Mouse (Mus musculus) spleen, postnatal 10 days (tissue): Measurements from ENCODE around the gene Rims1.

Experiments used
- DNase-seq, 2 experiments: peaks; one replicate each; pipeline ENCODE4 v3.0.0; 2021 to 2022; ENCODE audit warnings: low spot score in 2 of 2

Gene Rims1

DNA sequence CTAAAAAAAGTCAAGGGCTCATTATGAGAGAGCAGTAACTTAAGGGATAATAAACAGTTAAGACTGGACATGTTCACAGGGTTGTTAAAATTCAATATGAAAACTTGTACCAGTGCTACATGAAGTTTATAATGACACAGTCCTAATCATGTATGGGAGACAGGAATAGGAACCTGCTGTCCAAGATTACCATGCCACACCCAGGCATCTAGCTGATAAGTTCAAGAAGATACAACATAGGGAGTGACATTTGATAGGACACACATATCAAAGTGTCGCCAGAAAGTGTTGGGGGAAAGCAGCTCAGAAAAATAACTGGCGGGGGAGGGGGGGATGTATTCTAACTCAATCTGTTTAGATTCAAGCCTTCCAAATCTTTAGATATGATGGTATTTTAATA is 449.6 kb downstream of the Rims1 start:
- no peak for DNase-seq

DNA sequence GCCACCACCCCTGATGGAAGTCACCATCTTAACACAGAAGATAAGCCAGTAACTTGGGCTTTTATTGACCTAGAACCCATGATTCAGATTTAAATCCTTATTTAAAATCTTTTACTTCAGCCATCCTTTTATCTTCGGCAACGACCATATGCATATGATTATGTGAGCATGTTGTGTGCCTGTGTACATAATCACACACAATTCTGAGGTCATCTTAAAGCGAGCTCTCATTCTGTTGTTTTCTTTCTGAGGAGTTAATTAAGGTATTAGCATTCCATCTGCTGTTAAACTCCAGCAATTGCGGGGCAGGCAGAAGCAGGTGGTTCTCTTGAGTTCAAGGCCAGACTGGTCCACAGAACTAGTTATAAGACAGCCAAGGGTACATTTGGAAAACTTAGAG is 452.1 kb downstream of the Rims1 start:
- DNase-seq: no peak

DNA sequence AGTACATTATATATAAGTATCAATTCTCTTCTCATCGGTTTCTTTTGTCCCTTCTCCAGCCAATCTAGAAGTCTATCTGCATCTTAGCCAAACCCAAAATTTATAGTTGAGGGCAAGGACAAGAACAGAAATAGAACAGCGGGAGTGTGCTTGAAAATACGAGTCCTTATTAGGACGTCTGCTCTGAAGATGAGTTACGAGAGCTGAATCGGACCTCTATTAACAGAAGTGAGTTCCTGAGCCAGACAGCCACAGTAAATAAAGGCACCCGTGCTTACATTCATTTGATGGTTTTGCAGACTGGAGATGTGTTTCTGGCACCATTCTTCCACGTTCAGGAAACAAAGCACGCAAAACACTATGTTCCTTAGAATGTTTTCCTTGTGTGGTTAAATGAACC is 466.9 kb downstream of the Rims1 start:
- no peak for DNase-seq

DNA sequence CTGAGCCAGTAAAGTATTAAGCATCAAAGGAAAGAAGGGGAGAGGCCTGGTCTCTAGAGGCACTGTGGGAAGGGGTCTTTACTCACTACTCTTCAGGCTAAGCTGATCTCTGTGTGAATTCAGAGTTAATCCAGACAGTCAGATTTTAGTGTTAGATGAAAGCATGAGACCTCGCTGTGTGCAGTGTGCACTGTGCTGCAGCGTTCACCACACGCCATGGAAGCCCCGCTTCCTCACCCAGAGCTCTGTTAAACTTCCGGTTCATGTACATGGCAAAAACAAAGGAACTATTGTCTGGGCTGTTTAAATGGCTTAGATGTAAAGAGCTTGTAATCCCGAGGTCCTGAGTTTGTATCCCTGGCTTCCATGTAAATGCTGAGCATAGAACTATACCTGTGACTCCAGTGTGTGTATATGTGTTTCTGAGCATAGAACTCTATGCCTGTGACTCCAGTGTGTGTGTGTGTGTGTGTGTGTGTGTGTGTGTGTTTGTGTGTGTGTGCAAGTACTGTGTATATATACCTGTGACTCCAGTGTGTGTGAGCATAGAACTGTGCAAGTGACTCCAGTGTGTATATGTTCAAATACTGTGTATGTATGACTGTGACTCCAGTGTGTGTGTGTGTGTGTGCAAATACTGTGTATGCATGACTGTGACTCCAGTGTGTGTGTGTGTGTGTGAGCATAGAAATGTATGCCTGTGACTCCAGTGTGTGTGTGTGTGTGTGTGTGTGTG is 484.7 kb downstream of the Rims1 start:
- DNase-seq: no peak

DNA sequence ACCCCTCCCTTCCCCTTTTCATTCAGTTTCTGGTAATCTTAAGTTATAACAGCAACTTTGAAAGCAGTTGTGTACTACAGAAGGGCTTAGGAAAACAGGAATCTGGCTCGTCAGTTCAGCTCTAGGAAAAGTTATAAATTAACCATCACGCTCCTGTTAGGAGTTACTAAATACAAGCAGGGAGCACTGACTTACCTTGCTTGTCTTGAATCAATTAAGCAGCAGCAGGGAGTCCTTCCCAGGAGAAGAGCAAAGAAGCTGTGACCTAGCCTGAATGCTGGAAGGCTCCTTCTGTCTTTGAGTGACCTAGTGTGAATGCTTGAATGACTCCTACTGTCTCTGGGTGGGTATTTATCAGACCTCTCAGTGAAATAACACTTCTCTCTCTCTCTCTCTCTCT is 490.3 kb downstream of the Rims1 start:
- DNase-seq: no peak

DNA sequence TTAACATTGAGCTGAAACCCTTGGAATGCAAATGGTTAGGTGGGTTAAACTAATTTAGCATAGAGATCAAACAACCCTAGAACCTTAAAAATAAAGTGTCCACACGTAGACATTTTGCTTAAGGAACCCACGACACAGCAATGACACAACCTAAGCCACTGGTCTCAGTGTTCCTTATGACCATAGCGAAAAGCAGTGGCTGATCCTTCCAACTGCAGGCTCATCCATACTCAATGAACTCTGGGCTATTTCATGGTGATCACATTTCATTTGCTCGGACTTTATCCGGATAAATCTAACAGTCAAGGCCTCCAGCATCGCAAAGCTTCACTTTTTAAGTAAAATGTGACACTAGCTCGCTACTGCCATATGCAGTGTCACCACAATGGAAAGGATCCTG is 494.3 kb downstream of the Rims1 start:
- no peak for DNase-seq

DNA sequence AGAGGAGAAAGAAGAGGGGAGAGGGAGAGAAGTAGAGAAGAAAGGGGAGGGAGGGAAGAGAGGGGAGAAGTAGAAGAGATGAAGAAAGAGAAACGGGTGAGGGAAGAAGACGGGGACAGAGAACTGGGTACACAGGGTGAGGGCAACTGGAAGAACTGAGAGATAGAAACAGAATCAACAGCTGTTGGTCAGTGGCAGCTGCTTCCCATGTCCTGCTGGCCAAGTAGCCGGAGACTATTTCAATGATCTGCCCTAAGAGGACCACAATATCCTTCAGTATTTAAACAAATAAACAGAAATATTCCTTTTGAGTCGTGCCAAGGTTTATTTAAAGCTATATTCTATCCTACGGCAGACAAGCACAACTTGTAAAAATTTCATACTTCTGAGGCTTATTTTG is 499.3 kb downstream of the Rims1 start:
- DNase-seq: no peak

DNA sequence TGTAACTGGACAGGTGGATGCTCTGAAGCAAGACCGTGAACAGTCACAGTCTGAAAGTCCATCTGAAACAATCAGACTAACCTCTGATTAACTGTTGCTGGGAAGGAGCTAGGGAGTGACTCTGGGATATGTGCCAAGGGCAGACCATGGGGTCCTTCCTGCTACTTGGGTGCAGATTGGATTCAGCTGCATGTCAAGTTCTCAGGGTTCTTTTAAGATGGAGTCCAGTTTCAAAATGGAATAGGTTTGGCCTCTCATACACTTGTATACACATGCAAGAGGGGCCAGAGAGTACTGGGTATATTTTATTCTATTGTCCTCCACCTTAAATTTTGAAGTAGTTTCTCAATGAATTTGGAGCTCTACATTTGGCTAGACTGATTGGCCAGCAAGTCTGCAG is 499.9 kb downstream of the Rims1 start:
- no peak for DNase-seq

DNA sequence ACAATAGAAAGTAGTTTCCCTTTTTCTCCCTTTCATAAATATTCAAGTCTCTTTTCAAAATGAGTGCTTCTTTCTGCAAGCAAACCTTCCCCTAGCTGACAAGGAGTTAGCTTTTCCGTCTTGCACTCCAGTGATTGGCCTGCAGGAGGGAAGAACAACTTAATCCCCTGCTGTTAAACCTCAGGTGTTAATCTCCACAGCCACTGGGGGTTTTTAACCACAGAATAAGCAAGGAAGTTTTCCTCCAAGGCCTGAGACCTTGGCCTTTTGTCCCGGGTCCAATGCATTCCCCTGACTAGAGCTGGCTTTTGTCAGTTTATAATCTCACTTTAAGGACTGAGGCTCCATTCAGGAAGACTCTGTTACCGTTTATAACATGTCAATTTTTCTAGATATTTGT is 511.8 kb downstream of the Rims1 start:
- DNase-seq: no peak

DNA sequence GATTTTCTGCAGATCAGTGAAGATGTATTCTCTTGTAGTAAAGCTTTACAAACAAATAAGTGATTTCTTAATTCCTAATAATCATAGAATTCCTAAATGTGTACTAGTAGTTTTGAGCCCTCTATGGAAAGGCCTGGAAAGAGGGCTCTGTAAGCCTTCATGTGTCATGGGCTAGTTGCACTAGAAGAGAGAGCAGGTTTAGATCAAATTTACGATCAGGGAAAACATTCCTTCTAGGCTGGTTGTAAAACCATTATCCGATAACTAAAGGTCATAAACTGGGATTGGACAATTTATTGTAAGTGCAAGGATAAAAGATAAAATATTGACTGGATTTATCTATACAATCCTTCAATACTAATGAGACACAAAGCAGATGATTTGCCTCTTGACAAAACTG is 512.5 kb downstream of the Rims1 start:
- no peak for DNase-seq

DNA sequence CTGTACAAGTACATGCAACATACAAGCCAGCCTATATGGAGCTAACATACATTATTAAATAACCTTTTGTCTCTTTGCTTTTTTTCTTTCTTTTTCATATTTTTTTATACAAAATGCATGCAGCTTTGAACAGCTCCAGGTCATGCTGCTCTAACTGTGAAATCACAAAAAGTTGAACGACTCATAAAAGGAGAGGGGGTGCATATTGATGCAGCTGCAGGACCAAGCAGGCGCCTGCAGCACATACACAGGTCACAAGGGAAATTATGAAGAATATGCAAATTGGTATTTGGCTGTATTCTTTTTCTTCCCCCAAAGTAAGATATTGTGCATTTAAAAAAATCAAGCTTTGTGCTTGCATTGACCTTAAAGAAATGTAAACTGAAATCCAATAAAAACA is 519.0 kb downstream of the Rims1 start:
- no peak for DNase-seq

DNA sequence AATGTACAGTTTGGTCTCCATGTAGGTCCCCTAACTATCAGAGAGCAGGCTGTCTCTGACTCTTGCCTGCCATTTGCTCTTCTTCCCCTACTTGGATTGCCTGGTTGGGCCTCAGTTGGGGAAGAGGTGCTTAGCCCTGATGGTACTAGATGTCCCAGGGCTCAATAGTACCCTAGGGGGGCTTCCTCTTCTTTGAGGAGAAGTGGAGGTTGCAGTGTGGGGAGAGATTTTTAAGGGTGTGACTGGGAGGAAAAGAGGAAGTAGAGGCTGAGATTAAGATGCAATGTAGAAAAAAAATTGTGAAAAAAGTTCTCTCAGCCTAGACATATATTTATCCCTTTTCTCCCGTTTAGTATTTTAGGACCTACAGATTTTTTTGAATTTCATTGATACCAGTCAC is 525.8 kb downstream of the Rims1 start:
- no peak for DNase-seq

DNA sequence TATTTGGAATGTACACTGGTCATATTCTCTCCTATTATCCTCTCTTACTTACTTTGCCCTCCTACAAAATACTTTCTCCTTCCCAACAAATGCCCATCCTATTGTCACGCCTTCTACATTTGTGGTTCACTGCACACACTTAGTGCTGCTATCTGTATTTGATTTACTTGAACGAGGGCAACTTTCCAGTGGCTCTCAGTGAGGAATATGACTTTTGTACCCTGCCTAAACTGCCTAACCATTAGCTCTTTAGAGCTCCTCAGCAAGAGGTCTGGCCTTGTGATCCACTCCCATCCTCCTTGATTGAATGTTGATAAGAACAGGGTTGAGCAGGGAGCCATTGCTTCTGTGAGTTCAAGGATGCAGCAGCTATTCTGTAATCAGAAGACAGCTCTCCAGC is 531.7 kb downstream of the Rims1 start:
- no peak for DNase-seq

DNA sequence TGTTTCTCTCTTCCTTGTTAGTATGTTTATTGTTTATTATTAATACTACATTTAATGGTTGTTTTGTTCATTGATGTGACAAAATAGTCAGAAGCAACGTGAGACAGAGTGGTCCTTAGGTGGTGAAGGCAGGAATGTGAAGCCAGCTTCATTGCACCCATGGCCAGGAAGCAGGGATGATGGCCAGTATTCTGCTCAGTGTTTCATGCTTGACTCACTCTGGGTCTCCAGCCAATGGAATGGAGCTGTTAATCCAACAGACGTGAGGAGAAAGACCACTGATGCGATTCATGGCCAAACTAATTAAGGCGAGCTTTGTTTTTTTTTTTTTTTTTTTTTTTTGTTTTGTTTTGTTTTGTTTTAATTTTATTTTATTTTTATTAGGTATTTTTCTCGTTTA is 535.7 kb downstream of the Rims1 start:
- no peak for DNase-seq

DNA sequence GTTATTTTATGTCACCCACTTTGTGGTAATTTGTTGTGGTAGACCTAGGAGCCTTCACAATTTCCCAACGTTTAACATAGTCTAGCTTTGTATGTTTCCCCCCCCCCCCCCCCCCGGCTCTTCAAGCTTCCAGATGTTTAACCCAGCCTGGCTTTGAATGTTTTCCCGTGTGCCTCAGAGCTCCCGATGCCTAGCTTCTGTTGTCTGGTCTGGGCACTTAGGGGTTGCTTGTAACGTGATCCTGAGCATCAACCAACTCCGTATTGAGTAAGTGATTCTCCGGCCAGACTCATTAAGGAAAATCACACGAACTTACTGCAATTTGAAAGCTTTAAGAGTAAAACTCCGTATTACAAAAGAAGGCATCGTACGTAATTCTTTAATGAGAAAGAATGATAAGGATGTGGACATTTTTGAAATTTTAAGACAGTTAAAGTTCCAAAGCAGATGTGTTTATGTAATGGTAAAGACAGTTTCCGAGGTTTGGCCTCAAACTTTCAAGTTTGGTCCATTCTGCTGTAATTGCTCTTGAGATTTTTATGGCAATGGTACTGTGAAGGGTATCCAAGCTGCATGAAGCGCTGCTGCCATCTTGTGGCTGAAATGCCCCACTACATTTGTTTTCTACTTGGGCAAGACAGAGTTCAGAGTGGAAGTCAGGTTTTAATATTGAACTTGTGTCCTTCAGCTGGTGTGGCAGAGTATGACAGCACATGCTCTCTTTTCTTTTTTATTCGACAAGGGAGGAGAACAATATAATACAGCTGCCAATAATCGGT is 537.0 kb downstream of the Rims1 start:
- DNase-seq: peak; percentile 15 to 65

DNA sequence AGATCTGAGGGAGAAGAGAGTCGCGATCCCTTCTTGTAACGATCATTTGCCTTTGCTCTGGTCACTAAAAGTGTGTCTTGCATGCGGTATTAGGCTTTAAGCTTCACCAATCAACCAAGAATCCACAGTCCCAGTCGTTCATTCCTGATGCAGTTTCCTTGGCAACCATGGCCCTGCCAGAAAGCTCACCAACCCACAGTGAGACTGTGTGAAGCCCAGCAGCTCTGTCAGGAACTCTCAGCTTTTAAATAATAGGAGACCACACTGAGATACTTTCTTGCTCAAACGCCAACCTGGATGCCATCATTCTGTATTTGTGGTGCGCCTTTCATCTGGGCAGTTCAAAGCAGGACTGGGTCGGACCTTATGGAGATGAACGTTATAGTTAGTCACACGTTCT is 539.3 kb downstream of the Rims1 start:
- DNase-seq: no peak

DNA sequence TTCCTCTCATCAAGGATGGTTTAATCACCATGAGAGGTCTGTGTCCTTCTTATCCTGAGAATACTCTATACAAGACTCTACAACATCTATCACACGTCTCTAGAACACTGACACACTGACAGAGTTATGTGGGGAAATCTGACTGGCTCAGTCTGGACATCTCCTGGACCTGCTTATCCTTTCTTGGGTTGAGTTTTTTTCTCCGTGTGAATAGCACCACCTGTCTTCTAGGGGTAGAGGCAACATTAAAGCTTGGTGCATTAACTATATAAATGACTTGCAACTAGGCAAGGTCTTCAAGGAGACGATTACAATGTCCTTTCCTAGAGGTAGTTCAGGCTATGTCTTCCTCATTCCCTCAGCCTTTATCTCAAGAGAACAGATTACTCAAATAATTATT is 540.3 kb downstream of the Rims1 start:
- no peak for DNase-seq

DNA sequence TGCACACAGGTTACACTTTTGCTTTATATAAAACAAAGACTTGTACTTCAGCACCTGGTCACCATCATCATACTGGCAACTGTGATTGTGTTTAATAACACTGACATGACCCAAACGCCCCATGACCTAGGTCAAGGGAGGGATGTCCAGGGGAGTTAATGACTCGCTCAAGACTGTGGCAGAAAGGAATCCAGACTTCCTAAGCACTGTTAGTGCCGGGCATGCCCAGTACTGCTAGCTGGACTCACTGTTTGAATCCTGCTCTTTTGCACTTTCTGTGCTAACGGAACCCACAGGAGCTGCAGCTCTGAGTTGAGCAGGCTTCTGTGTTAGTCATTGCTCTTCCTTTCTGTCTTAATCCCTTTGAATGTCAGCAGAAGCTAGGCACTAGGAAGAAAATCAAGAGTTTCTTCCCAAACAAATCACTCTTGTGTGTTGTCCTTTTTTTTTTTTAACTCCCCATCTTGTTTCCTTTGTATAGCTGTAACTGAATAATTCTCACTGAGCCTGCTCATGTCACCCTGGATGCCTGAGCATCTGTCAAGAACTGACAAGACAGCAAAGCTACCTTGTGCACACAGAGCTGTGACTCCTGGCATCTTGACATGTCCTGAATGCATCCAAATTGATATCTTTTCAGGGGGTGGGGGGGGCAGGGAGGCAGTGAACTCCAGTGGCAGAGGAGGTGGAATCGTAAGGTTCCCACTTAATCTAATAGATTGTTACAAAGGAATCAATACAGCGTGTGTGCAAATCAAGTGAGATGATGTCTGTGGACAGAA is 543.4 kb downstream of the Rims1 start:
- DNase-seq: no peak

DNA sequence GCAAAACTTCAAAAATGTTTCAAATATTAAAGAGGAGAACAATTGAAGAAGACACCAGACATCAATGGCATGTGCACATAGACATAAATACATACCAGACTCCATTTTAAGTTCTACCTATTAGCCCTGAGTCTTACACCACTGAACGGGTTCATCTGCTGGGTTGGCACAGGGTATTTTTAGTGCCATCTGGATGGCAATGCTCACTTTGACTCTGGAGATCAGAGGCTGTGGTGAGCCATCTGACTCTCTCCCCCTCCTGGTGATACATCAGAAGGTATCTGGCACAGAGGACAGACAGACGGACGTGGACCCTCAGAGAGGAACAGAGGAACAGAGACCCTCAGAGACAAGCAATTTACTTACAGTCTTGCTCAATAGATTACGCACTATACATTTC is 544.1 kb downstream of the Rims1 start:
- no peak for DNase-seq

DNA sequence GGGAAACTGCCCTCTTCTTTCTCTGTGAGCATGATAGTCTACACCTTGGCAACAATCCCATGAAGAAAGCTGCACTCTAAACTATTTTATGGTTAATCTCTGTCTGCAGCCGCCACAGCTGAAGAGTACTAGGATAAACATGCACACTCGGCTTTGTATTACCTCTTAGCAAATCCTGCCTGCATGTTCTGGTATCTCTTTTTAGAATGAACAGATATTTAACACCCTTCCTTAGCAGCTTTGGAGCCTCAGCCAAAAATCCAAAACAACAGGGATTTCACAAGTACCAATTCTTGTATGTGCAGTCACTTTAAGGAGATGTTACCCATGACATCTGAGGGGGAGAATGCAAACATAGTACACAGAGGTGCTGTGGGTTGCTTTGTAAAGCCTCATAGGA is 545.5 kb downstream of the Rims1 start:
- DNase-seq: no peak

DNA sequence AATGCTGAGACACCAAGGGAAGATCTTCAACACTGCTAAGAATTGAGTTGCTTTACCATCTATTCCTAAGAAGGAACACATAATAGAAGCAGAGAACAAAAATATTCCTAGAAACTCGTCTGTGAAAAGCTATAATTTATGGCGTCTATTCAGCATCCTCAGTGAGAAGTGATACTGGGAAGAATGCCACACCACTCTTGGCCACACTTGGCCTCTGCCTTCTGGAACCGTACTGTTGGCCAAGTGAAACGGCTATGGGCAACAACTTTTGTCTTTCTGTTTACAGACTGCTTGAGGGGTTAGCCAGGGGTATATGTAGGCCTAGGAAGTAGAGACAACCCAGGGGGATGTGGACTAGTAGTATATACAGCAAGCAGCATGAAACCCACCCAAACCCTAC is 547.4 kb downstream of the Rims1 start:
- no peak for DNase-seq

DNA sequence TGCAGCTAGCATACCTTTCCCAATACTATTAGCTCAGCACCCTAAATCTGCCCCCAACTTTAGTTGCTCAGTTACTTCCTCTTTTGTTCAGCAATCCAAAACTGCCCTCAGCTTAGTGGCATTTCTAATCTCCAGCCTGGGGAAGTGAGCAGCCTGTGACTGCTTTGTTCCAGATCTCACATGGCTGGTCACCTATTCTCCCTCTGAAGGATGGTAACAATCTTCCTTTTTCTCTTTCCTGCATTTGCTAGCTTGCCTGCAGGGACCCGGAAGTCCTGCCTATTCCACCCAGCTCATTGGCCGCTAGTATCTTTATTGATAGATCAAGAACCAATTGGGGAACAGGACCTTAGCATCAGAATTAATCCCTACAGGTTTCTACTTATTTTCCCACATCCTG is 551.5 kb downstream of the Rims1 start:
- DNase-seq: no peak

DNA sequence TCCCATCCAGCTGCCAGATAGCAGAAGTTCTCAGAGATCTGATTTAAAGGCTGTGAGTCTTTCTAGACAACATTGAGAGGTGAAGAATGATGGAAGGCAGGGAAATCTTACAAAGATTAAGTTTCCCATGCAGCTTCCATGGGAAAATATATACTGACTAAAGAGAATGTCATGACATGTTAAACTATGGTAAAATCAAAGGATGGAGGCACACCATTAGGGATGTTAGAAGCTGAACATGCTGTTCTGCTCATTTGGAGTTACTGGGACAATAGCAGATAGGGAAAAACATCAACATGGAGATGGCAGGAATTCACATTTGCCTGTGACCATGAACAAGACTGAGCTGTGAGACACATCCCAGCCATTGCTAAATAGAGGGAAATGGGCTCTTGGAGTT is 552.9 kb downstream of the Rims1 start:
- DNase-seq: no peak
